Mouse (Mus musculus) activated CD4-positive, CD25-positive, alpha-beta regulatory T cell (primary cell): Measurements from ENCODE around the gene Gm11168. TPM values are rescaled to one million over a fixed set of nuclear protein-coding genes. Genes with fewer than 3 reads are reported as not detected.

Experiments
- polyA plus RNA-seq, 2 experiments: library from polyadenylated mRNA; unstranded; fragments of 100-300 nt; shearing (Covaris generic); gene quantifications; one replicate each; pipeline ENCODE4 v1.2.1; 2017

The Gm11168 gene
- 1 to 10 TPM; 1.6 to 8.1 TPM for polyA plus RNA-seq

GRCm38 (mm10) chr9:3002794-3003396 lies at the start of gene Gm11168:
TSS of gene Gm11168 (plus strand) at chr9:3003346.

GRCm38 (mm10) chr9:3000445-3000972 lies 2.6 kb upstream of the Gm11168 start, which contains the start of gene Gm10722:
TSS of gene Gm10722 (plus strand) at chr9:3000922.

DNA sequence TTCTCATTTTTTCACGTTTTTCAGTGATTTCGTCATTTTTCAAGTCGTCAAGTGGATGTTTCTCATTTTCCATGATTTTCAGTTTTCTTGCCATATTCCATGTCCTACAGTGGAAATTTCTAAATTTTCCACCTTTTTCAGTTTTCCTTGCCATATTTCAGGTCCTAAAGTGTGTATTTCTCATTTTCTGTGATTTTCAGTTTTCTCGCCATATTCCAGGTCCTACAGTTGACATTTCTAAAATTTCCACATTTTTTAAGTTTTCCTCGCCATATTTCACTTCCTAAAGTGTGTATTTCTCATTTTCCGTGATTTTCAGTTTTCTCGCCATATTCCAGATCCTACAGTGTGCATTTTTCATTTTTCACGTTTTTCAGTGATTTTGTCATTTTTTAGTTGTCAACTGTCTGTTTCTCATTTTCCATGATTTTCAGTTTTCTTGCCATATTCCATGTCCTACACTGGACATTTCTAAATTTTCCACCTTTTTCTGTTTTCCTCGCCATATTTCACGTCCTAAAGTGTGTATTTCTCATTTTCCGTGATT lies 9.7 kb downstream of the Gm11168 start, which contains the start of gene Gm10721:
Gene Gm10721 (plus strand): TSS at position 408 of the 547 bp plus-strand sequence.

GRCm38 (mm10) chr9:3015354-3015753 lies 12.2 kb downstream of the Gm11168 start, which contains the start of gene Gm10720:
TSS of gene Gm10720 (plus strand) at chr9:3015654.

DNA sequence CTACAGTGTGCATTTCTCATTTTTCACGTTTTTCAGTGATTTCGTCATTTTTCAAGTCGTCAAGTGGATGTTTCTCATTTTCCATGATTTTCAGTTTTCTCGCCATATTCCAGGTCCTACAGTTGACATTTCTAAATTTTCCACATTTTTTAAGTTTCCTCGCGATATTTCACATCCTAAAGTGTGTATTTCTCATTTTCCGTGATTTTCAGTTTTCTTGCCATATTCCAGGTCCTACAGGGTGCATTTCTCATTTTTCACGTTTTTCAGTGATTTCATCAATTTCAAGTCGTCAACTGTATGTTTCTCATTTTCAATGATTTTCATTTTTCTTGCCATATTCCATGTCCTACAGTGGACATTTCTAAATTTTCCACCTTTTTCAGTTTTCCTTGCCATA lies 14.0 kb downstream of the Gm11168 start, which contains the start of gene Gm10719:
Gene Gm10719 (plus strand): TSS at position 301 of the 400 bp plus-strand sequence.

GRCm38 (mm10) chr9:3023312-3023984 lies 20.3 kb downstream of the Gm11168 start, which contains the start of gene Gm10718:
TSS of gene Gm10718 (plus strand) at chr9:3023547.

GRCm38 (mm10) chr9:3024912-3025467 lies 21.8 kb downstream of the Gm11168 start, which contains the start of gene Gm10717:
TSS of gene Gm10717 (plus strand) at chr9:3025417.

GRCm38 (mm10) chr9:3034299-3034698 lies 31.2 kb downstream of the Gm11168 start, which contains the start of gene Gm17535:
TSS of gene Gm17535 (plus strand) at chr9:3034599.

DNA sequence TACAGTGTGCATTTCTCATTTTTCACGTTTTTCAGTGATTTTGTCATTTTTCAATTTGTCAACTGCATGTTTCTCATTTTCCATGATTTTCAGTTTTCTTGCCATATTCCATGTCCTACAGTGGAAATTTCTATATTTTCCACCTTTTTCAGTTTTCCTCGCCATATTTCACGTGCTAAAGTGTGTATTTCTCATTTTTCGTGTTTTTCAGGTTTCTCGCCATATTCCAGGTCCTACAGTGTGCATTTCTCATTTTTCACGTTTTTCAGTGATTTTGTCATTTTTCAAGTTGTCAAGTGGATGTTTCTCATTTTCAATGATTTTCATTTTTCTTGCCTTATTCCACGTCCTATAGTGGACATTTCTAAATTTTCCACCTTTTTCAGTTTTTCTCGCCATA lies 33.4 kb downstream of the Gm11168 start, which contains the start of gene Gm10715:
Gene Gm10715 (plus strand): TSS at position 301 of the 400 bp plus-strand sequence.

Other genes with a start within 250 kb of the Gm11168 start
- 1 to 10 TPM; 1.4 to 3.3 TPM for gene Gm10722, start 2.4 kb upstream of the Gm11168 start, polyA plus RNA-seq
- gene Gm10721, start 9.8 kb downstream of the Gm11168 start, polyA plus RNA-seq: under 1 TPM; 0.61 to 0.81 TPM
- gene Gm10720, start 12.3 kb downstream of the Gm11168 start, polyA plus RNA-seq: 1 to 10 TPM in 1 of 2 experiments, not detected in 1; 2.2 TPM
- 1 to 10 TPM; 3.3 to 7.2 TPM for gene Gm10719, start 14.1 kb downstream of the Gm11168 start, polyA plus RNA-seq
- 1 to 10 TPM in 1 of 2 experiments, under 1 TPM in 1; 0.87 to 6.3 TPM for gene Gm10718, start 20.2 kb downstream of the Gm11168 start, polyA plus RNA-seq
- 10 to 100 TPM in 1 of 2 experiments, 1 to 10 TPM in 1; 7.4 to 24.4 TPM for gene Gm10717, start 22.1 kb downstream of the Gm11168 start, polyA plus RNA-seq
- under 1 TPM; 0.80 to 0.87 TPM for gene Gm17535, start 31.3 kb downstream of the Gm11168 start, polyA plus RNA-seq
- not detected for gene Gm10715, start 33.5 kb downstream of the Gm11168 start, polyA plus RNA-seq